Mouse (Mus musculus): ENCODE results near the gene Ttc17.

DNA sequence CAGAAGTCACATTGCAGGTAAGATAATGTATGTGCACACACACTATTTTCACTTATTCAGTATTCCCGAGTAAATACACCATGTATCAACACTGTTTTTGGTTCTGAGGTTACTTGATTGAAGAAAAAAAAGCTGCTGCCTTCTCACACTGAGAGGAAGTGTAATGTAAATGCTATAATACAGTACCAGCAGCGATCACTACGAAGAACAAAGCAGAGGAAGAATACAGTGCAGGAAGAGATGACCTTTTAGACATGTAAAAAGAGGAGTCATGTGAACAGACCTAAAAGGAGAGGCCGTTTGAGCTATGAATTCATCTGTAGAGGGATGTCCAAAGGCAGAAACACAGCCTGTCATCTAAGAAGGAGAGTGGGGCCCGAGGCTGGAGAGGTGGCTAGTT is 9.0 kb downstream of the Ttc17 start:
- TF ChIP-seq CTCF (IDR thresholded peaks at IDR 0.05; ENCODE audit: low read depth, low read length) = no peak
- TF ChIP-seq POLR2A (IDR thresholded peaks at IDR 0.05; ENCODE audit: borderline replicate concordance, low read depth, low read length) = no peak
